ENCODE assay signal across 24 mouse cellular contexts in genomic region chr14:21013800-21014334, GRCm38 (mm10).
"Had no signal": no experiment of that assay in that cellular context is flagged by ENCODE, and none has a peak within 500 bp of the region (broad histone marks: within the 10 kb centered on the region; RNA-seq: fewer than 3 reads in every experiment).

No protein-coding gene starts in this region.

- H3K9ac ChIP-seq: heart, embryonic 12.5 days; hindbrain, embryonic 12.5 days; hindbrain, embryonic 14.5 days; intestine, embryonic 15.5 days; limb, embryonic 12.5 days; liver, embryonic 13.5 days had no signal

- H3K27me3 ChIP-seq: heart, embryonic 12.5 days; hindbrain, embryonic 12.5 days; intestine, embryonic 15.5 days; limb, embryonic 12.5 days; liver, embryonic 13.5 days had no signal

- H3K27ac ChIP-seq: gastrocnemius, adult 2 months; heart, embryonic 10.5 days; hindbrain, embryonic 10.5 days; hindbrain, embryonic 12.5 days; hindbrain, embryonic 14.5 days; intestine, embryonic 15.5 days; left cerebral cortex, adult 2 months; limb, embryonic 10.5 days; limb, embryonic 12.5 days; liver, embryonic 13.5 days had no signal

- H3K4me3 ChIP-seq: gastrocnemius, adult 2 months; heart, embryonic 10.5 days; heart, embryonic 12.5 days; hindbrain, embryonic 10.5 days; hindbrain, embryonic 12.5 days; intestine, embryonic 15.5 days; layer of hippocampus, adult 2 months; left cerebral cortex, adult 2 months; limb, embryonic 10.5 days; limb, embryonic 12.5 days; liver, embryonic 13.5 days had no signal

- H3K4me1 ChIP-seq: heart, embryonic 10.5 days; heart, embryonic 12.5 days; hindbrain, embryonic 10.5 days; intestine, embryonic 15.5 days; limb, embryonic 10.5 days; limb, embryonic 12.5 days; liver, embryonic 13.5 days had no signal

- DNase-seq: gastrocnemius, adult 2 months; gastrocnemius, postnatal 10 days; gastrocnemius, postnatal 25 days; heart, adult 18-20 months; heart, postnatal 10 days; heart, postnatal 4 days; kidney, adult 18-20 months; kidney, adult 8-10 months; kidney, postnatal 10 days; kidney, postnatal 25 days; kidney, postnatal 4 days; liver; liver, embryonic 13.5 days had no signal

- H3K9me3 ChIP-seq: heart, embryonic 10.5 days; heart, embryonic 12.5 days; hindbrain, embryonic 10.5 days; hindbrain, embryonic 12.5 days; intestine, embryonic 15.5 days; limb, embryonic 10.5 days; limb, embryonic 12.5 days; liver, embryonic 13.5 days had no signal

- H3K4me2 ChIP-seq: heart, embryonic 12.5 days; hindbrain, embryonic 12.5 days; hindbrain, embryonic 14.5 days; intestine, embryonic 15.5 days; limb, embryonic 12.5 days; liver, embryonic 11.5 days; liver, embryonic 13.5 days had no signal
